Mouse (Mus musculus): ENCODE measurements around the gene Efcab2. TPM values are rescaled to one million over a fixed set of nuclear protein-coding genes. Genes with fewer than 3 reads are reported as not detected.
"Not testable (repeated sequence)": the region's sequence is repeated elsewhere in the genome, so short reads cannot be mapped to it uniquely, and the experiment has no call there.

The Efcab2 gene
- polyA plus RNA-seq, 1 experiment from 2014 or later, result 4.1 TPM

GRCm38 (mm10) chr1:178406765-178407645, 1.1 kb downstream of the Efcab2 start:
- WGBS, result 60% methylated on average over 12 of the region's 12 CpGs
- no peak for ATAC-seq (ENCODE audit: insufficient number of reproducible peaks, insufficient read depth, low FRiP score, low TSS enrichment, low read depth)
- H3K4me3 ChIP-seq, result peak overlapping the region; percentile 62

GRCm38 (mm10) chr1:178407651-178408050, 1.8 kb downstream of the Efcab2 start:
- Histone ChIP-seq H3K27ac (no peak overlapping the region), H3K27me3 (no peaks in the 10 kb centered on the region), H3K9me3 (no peaks in the 10 kb centered on the region), H3K4me2 (no peak overlapping the region), H3K4me3 (no peak overlapping the region), H3K36me3 (no peaks in the 10 kb centered on the region), H3K9ac (no peak overlapping the region), H3K4me1 (no peaks in the 10 kb centered on the region)
- 82% methylated on average over 2 of the region's 2 CpGs for WGBS
- no peak for ATAC-seq (ENCODE audit: insufficient number of reproducible peaks, insufficient read depth, low FRiP score, low TSS enrichment, low read depth)

More at GRCm38 (mm10) chr1:178406765-178407645, 1.1 kb downstream of the Efcab2 start:
- peak overlapping the region; percentile 64 for H3K4me2 ChIP-seq
- peak overlapping the region; percentile 97 for H3K9ac ChIP-seq
- H3K27me3 ChIP-seq, result no peaks in the 10 kb centered on the region
- H3K4me1 ChIP-seq, result no peaks in the 10 kb centered on the region
- peak overlapping the region; percentile 100 for H3K27ac ChIP-seq
- no peaks in the 10 kb centered on the region for H3K9me3 ChIP-seq
- no peaks in the 10 kb centered on the region for H3K36me3 ChIP-seq

GRCm38 (mm10) chr1:178408901-178409361, 3.0 kb downstream of the Efcab2 start:
- no peaks in the 10 kb centered on the region for H3K4me1 ChIP-seq
- no peak overlapping the region for H3K4me2 ChIP-seq
- no peak overlapping the region for H3K27ac ChIP-seq
- WGBS, result 52% methylated on average over 4 of the region's 4 CpGs
- H3K4me3 ChIP-seq, result no peak overlapping the region
- no peaks in the 10 kb centered on the region for H3K36me3 ChIP-seq
- no peak for ATAC-seq (ENCODE audit: insufficient number of reproducible peaks, insufficient read depth, low FRiP score, low TSS enrichment, low read depth)
- H3K9me3 ChIP-seq, result no peaks in the 10 kb centered on the region
- no peaks in the 10 kb centered on the region for H3K27me3 ChIP-seq
- no peak overlapping the region for H3K9ac ChIP-seq

- ATAC-seq (ENCODE audit: insufficient number of reproducible peaks, insufficient read depth, low FRiP score, low TSS enrichment, low read depth); H3K9ac ChIP-seq; H3K36me3 ChIP-seq; H3K4me2 ChIP-seq; H3K4me1 ChIP-seq; H3K4me3 ChIP-seq; H3K27me3 ChIP-seq; H3K27ac ChIP-seq; H3K9me3 ChIP-seq: not testable (repeated sequence)
- 87% methylated on average over 2 of the region's 2 CpGs for WGBS
These were observed 7.5 kb downstream of the Efcab2 start for GRCm38 (mm10) chr1:178413367-178413766.

- no peak for ATAC-seq (ENCODE audit: insufficient number of reproducible peaks, insufficient read depth, low FRiP score, low TSS enrichment, low read depth)
- Histone ChIP-seq H3K9me3 (no peaks in the 10 kb centered on the region), H3K9ac (no peak overlapping the region), H3K27me3 (no peaks in the 10 kb centered on the region), H3K36me3 (no peaks in the 10 kb centered on the region), H3K27ac (no peak overlapping the region), H3K4me3 (no peak overlapping the region), H3K4me2 (no peak overlapping the region), H3K4me1 (no peaks in the 10 kb centered on the region)
- 94% methylated on average over 2 of the region's 2 CpGs for WGBS
These were observed 13.7 kb downstream of the Efcab2 start for GRCm38 (mm10) chr1:178419608-178420007.

GRCm38 (mm10) chr1:178423662-178424061, 17.8 kb downstream of the Efcab2 start:
- no peak for ATAC-seq (ENCODE audit: insufficient number of reproducible peaks, insufficient read depth, low FRiP score, low TSS enrichment, low read depth)
- WGBS, result 95% methylated on average over 1 of the region's 1 CpGs
- H3K4me3 ChIP-seq, result no peak overlapping the region

GRCm38 (mm10) chr1:178431619-178432444, 25.9 kb downstream of the Efcab2 start:
- Histone ChIP-seq H3K4me2 (no peak overlapping the region), H3K27me3 (no peaks in the 10 kb centered on the region), H3K36me3 (no peaks in the 10 kb centered on the region), H3K9me3 (no peaks in the 10 kb centered on the region), H3K27ac (no peak overlapping the region), H3K4me3 (no peak overlapping the region), H3K4me1 (no peaks in the 10 kb centered on the region), H3K9ac (no peak overlapping the region)
- no peak for ATAC-seq (ENCODE audit: insufficient number of reproducible peaks, insufficient read depth, low FRiP score, low TSS enrichment, low read depth)
- 82% methylated on average over 4 of the region's 4 CpGs for WGBS

More at GRCm38 (mm10) chr1:178423662-178424061, 17.8 kb downstream of the Efcab2 start:
- Histone ChIP-seq H3K4me1 (peaks cover 6% of the 10 kb centered on the region; the same call in 1 of the 2 replicates), H3K27me3 (no peaks in the 10 kb centered on the region), H3K9ac (no peak overlapping the region), H3K27ac (no peak overlapping the region), H3K4me2 (no peak overlapping the region), H3K36me3 (no peaks in the 10 kb centered on the region), H3K9me3 (no peaks in the 10 kb centered on the region)

- no peak for ATAC-seq (ENCODE audit: insufficient number of reproducible peaks, insufficient read depth, low FRiP score, low TSS enrichment, low read depth)
These were observed 27.7 kb downstream of the Efcab2 start for GRCm38 (mm10) chr1:178433619-178434018.

GRCm38 (mm10) chr1:178444407-178444806, 38.5 kb downstream of the Efcab2 start:
- no peaks in the 10 kb centered on the region for H3K9me3 ChIP-seq
- no peak overlapping the region for H3K4me2 ChIP-seq
- WGBS, result 41% methylated on average over 3 of the region's 3 CpGs
- H3K36me3 ChIP-seq, result no peaks in the 10 kb centered on the region
- H3K27me3 ChIP-seq, result no peaks in the 10 kb centered on the region
- H3K27ac ChIP-seq, result no peak overlapping the region
- no peak overlapping the region for H3K4me3 ChIP-seq
- H3K4me1 ChIP-seq, result no peaks in the 10 kb centered on the region
- no peak for ATAC-seq (ENCODE audit: insufficient number of reproducible peaks, insufficient read depth, low FRiP score, low TSS enrichment, low read depth)
- H3K9ac ChIP-seq, result no peak overlapping the region

More at GRCm38 (mm10) chr1:178433619-178434018, 27.7 kb downstream of the Efcab2 start:
- H3K27me3 ChIP-seq, result no peaks in the 10 kb centered on the region
- H3K4me1 ChIP-seq, result 0 out of 2 replicates have a peak, but pooled peaks cover 3% of the 10 kb centered on the region
- no peak overlapping the region for H3K9ac ChIP-seq
- no peak overlapping the region for H3K27ac ChIP-seq
- H3K4me3 ChIP-seq, result no peak overlapping the region
- no peaks in the 10 kb centered on the region for H3K36me3 ChIP-seq
- H3K4me2 ChIP-seq, result no peak overlapping the region
- WGBS, result 88% methylated on average over 1 of the region's 1 CpGs
- no peaks in the 10 kb centered on the region for H3K9me3 ChIP-seq

GRCm38 (mm10) chr1:178447036-178447435, 41.2 kb downstream of the Efcab2 start:
- no peaks in the 10 kb centered on the region for H3K4me1 ChIP-seq
- H3K27ac ChIP-seq, result no peak overlapping the region
- ATAC-seq (ENCODE audit: insufficient number of reproducible peaks, insufficient read depth, low FRiP score, low TSS enrichment, low read depth), result no peak
- H3K36me3 ChIP-seq, result no peaks in the 10 kb centered on the region
- H3K27me3 ChIP-seq, result no peaks in the 10 kb centered on the region
- no peaks in the 10 kb centered on the region for H3K9me3 ChIP-seq
- WGBS, result 95% methylated on average over 1 of the region's 1 CpGs
- no peak overlapping the region for H3K4me2 ChIP-seq
- no peak overlapping the region for H3K9ac ChIP-seq
- no peak overlapping the region for H3K4me3 ChIP-seq

GRCm38 (mm10) chr1:178448271-178448744, 42.4 kb downstream of the Efcab2 start:
- no peaks in the 10 kb centered on the region for H3K9me3 ChIP-seq
- no peak overlapping the region for H3K9ac ChIP-seq
- H3K27me3 ChIP-seq, result no peaks in the 10 kb centered on the region
- no peaks in the 10 kb centered on the region for H3K4me1 ChIP-seq
- WGBS, result 62% methylated on average over 6 of the region's 6 CpGs
- H3K36me3 ChIP-seq, result no peaks in the 10 kb centered on the region
- no peak overlapping the region for H3K27ac ChIP-seq
- H3K4me3 ChIP-seq, result no peak overlapping the region
- H3K4me2 ChIP-seq, result no peak overlapping the region
- no peak for ATAC-seq (ENCODE audit: insufficient number of reproducible peaks, insufficient read depth, low FRiP score, low TSS enrichment, low read depth)
